Mouse (Mus musculus) spleen, adult 2 months (tissue): Measurements from ENCODE around the gene Ezh1. TPM values are rescaled to one million over a fixed set of nuclear protein-coding genes. Genes with fewer than 3 reads are reported as not detected.
"Not testable (repeated sequence)": the region's sequence is repeated elsewhere in the genome, so short reads cannot be mapped to it uniquely, and the experiment has no call there.

Source experiments
- DNase-seq, 2 experiments: peaks; one replicate each; pipeline versions ENCODE4 v3.0.0 to v3.0.0-alpha.2; 2012 to 2021; ENCODE audit warnings: low spot score in 2 of 2, low read depth in 1 of 2
- H3K27ac ChIP-seq: fragments of 200-500 bp; 2 replicates; pipeline ENCODE4 v1.5.1; 2012; ENCODE audit warnings: low read length, inconsistent platforms; ENCODE audit not compliant: insufficient read depth
- H3K27me3 ChIP-seq: fragments of 200-500 bp; 2 replicates; pipeline ENCODE4 v1.6.1; 2012; ENCODE audit warnings: mild to moderate bottlenecking, moderate library complexity, low read length, inconsistent platforms; ENCODE audit not compliant: control insufficient read depth, insufficient read depth
- H3K36me3 ChIP-seq: fragments of 200-500 bp; 2 replicates; pipeline ENCODE4 v1.6.1; 2012; ENCODE audit warnings: mild to moderate bottlenecking, low read length, inconsistent platforms; ENCODE audit not compliant: control insufficient read depth, insufficient read depth
- H3K4me1 ChIP-seq: fragments of 200-500 bp; 2 replicates; pipeline ENCODE4 v1.6.1; 2011; ENCODE audit warnings: inconsistent platforms; ENCODE audit not compliant: control insufficient read depth, insufficient read depth, insufficient read length
- H3K4me3 ChIP-seq: fragments of 200-500 bp; 2 replicates; pipeline ENCODE4 v1.5.1; 2011; ENCODE audit warnings: mild to moderate bottlenecking, inconsistent platforms; ENCODE audit not compliant: insufficient read depth, insufficient read length; ENCODE audit errors: extremely low read depth
- CTCF ChIP-seq: fragments of 200-500 bp; IDR thresholded peaks from 2 replicates; pipeline ENCODE4 v1.5.1; 2011; ENCODE audit warnings: mild to moderate bottlenecking, inconsistent platforms; ENCODE audit not compliant: insufficient read depth, insufficient read length, insufficient replicate concordance; ENCODE audit errors: extremely low read depth
- POLR2A ChIP-seq: fragments of 200-500 bp; IDR thresholded peaks from 2 replicates; pipeline ENCODE4 v1.6.1; 2011; ENCODE audit warnings: low read depth, low read length, inconsistent platforms
- WGBS: fragments of 180-500 bp; shearing (Covaris S2); methylation state at CpG from one replicate; pipeline ENCODE4 v1.1.7; 2018; 5-methylcytosine and 5-hydroxymethylcytosine counted together
- polyA plus RNA-seq: library from polyadenylated mRNA; depleted of rRNA; stranded (reverse); fragments of >200 nt; gene quantifications from 2 replicates; pipeline ENCODE4 v1.2.3, GENCODE M21; 2012

Gene Ezh1
- polyA plus RNA-seq, 1 experiment: 30.9 TPM

- Histone ChIP-seq H3K36me3 (no peaks in the 10 kb centered on the region), H3K27ac (no peak overlapping the region), H3K4me1 (peaks cover 6% of the 10 kb centered on the region), H3K27me3 (peaks cover 22% of the 10 kb centered on the region), H3K4me3 (no peak overlapping the region)
- DNase-seq: no peak
- TF ChIP-seq CTCF (no peak), POLR2A (no peak)
- WGBS: 73% methylated on average over 5 of the region's 5 CpGs
These were observed 64.0 kb downstream of the Ezh1 start for GRCm38 (mm10) chr11:101162301-101162700.

GRCm38 (mm10) chr11:101161551-101161950, 64.7 kb downstream of the Ezh1 start:
- H3K27me3 ChIP-seq: peaks cover 22% of the 10 kb centered on the region
- H3K36me3 ChIP-seq: no peaks in the 10 kb centered on the region
- peaks cover 6% of the 10 kb centered on the region for H3K4me1 ChIP-seq
- TF ChIP-seq POLR2A (no peak), CTCF (no peak)
- no peak for DNase-seq
- no peak overlapping the region for H3K27ac ChIP-seq
- H3K4me3 ChIP-seq: no peak overlapping the region
- 91% methylated on average over 15 of the region's 15 CpGs for WGBS

GRCm38 (mm10) chr11:101160981-101161505, 65.2 kb downstream of the Ezh1 start:
- not testable (repeated sequence) for DNase-seq, H3K27ac ChIP-seq, H3K4me1 ChIP-seq, H3K4me3 ChIP-seq, H3K36me3 ChIP-seq
- WGBS: 85% methylated on average over 8 of the region's 8 CpGs
- peaks cover 19% of the 10 kb centered on the region for H3K27me3 ChIP-seq

GRCm38 (mm10) chr11:101160151-101160550, 66.1 kb downstream of the Ezh1 start:
- 78% methylated on average over 10 of the region's 10 CpGs for WGBS
- not testable (repeated sequence) for H3K4me1 ChIP-seq, H3K27ac ChIP-seq, DNase-seq, H3K36me3 ChIP-seq, H3K4me3 ChIP-seq
- H3K27me3 ChIP-seq: peaks cover 16% of the 10 kb centered on the region

GRCm38 (mm10) chr11:101155728-101156371, 70.4 kb downstream of the Ezh1 start, which contains the start of gene Tubg2:
Gene Tubg2, plus strand, starts transcription at chr11:101155907.
- WGBS: 5% methylated on average over 36 of the region's 36 CpGs
- Histone ChIP-seq H3K4me1 (peaks cover 4% of the 10 kb centered on the region; the same call in 1 of the 2 replicates), H3K27ac (peak within 1 kb of the TSS; percentile 45; the same call in 1 of the 2 replicates), H3K27me3 (no peaks in the 10 kb centered on the region), H3K36me3 (no peaks in the 10 kb centered on the region), H3K4me3 (peak within 1 kb of the TSS; percentile 50)
- TF ChIP-seq CTCF (no peak), POLR2A (no peak)
- peak; percentile 50 to 67 for DNase-seq

- H3K4me1 ChIP-seq: peaks cover 4% of the 10 kb centered on the region; the same call in 1 of the 2 replicates
These were observed 71.1 kb downstream of the Ezh1 start for GRCm38 (mm10) chr11:101155151-101155550.

GRCm38 (mm10) chr11:101154648-101155047, 71.6 kb downstream of the Ezh1 start:
- H3K27ac ChIP-seq: no peak overlapping the region
- no peak for DNase-seq
- no peaks in the 10 kb centered on the region for H3K36me3 ChIP-seq
- H3K4me3 ChIP-seq: no peak overlapping the region
- TF ChIP-seq CTCF (no peak), POLR2A (no peak)
- peaks cover 4% of the 10 kb centered on the region; the same call in 1 of the 2 replicates for H3K4me1 ChIP-seq
- no peaks in the 10 kb centered on the region for H3K27me3 ChIP-seq

More at GRCm38 (mm10) chr11:101155151-101155550, 71.1 kb downstream of the Ezh1 start:
- 83% methylated on average over 6 of the region's 6 CpGs for WGBS
- Histone ChIP-seq H3K4me3 (no peak overlapping the region), H3K27ac (no peak overlapping the region), H3K36me3 (no peaks in the 10 kb centered on the region), H3K27me3 (no peaks in the 10 kb centered on the region)
- no peak for TF ChIP-seq POLR2A
- no peak for DNase-seq
